Mouse (Mus musculus) limb, embryonic 10.5 days (tissue): ENCODE data around the gene Serinc2. TPM values are rescaled to one million over a fixed set of nuclear protein-coding genes. Genes with fewer than 3 reads are reported as not detected.

Experiments used
- polyA plus RNA-seq: library from polyadenylated mRNA; unstranded; fragments of >200 nt; fragmentation: Nextera tagmentation; extraction: Ambion mirVana; gene quantifications from 2 replicates; pipeline ENCODE4 v1.2.1, GENCODE M21; 2016

Gene Serinc2
- polyA plus RNA-seq, 1 experiment from 2014 or later: 71.5 TPM

Other genes with a start within 250 kb of the Serinc2 start
- gene Col16a1, start 231.4 kb downstream of the Serinc2 start, polyA plus RNA-seq: 3.9 and 10.2 TPM in 2 replicates
- gene Pef1, start 176.6 kb downstream of the Serinc2 start, polyA plus RNA-seq: 71.4 and 73.4 TPM in 2 replicates
- gene Hcrtr1, start 139.8 kb downstream of the Serinc2 start, polyA plus RNA-seq: 0.18 TPM in 1 of 2 replicates, not detected in the other
- gene Tinagl1, start 104.1 kb downstream of the Serinc2 start, polyA plus RNA-seq: 8.0 and 8.1 TPM in 2 replicates
- gene Gm853, start 56.8 kb downstream of the Serinc2 start, polyA plus RNA-seq: not detected in 2 replicates
- gene Fabp3, start 29.4 kb upstream of the Serinc2 start, polyA plus RNA-seq: 2.2 and 3.0 TPM in 2 replicates
- gene Gm10570, start 29.5 kb upstream of the Serinc2 start, polyA plus RNA-seq: not detected in 2 replicates
- 72.9 and 73.5 TPM in 2 replicates for gene Zcchc17, start 80.7 kb upstream of the Serinc2 start, polyA plus RNA-seq
- 254 and 257 TPM in 2 replicates for gene Snrnp40, start 80.9 kb upstream of the Serinc2 start, polyA plus RNA-seq